Mouse (Mus musculus) heart, adult 10 weeks (tissue): ENCODE measurements around the gene Mfsd7a. TPM values are rescaled to one million over a fixed set of nuclear protein-coding genes. Genes with fewer than 3 reads are reported as not detected.

Source experiments
- polyA plus RNA-seq: library from polyadenylated mRNA; stranded (reverse); fragments of 350-450 nt; fragmentation: Illumina TruSeq; extraction: RNeasy Lipid Tissue Mini Kit (QIAGEN cat#74804); gene quantifications from one replicate; pipeline ENCODE4 v1.2.3, GENCODE M21; 2014; ENCODE audit warnings: low read depth, low replicate concordance

Mfsd7a gene
- polyA plus RNA-seq, result 2.4 TPM

GRCm38 (mm10) chr5:108448785-108449668 lies at the start of gene Mfsd7a:
Mfsd7a (minus strand) TSS chr5:108448891.

DNA sequence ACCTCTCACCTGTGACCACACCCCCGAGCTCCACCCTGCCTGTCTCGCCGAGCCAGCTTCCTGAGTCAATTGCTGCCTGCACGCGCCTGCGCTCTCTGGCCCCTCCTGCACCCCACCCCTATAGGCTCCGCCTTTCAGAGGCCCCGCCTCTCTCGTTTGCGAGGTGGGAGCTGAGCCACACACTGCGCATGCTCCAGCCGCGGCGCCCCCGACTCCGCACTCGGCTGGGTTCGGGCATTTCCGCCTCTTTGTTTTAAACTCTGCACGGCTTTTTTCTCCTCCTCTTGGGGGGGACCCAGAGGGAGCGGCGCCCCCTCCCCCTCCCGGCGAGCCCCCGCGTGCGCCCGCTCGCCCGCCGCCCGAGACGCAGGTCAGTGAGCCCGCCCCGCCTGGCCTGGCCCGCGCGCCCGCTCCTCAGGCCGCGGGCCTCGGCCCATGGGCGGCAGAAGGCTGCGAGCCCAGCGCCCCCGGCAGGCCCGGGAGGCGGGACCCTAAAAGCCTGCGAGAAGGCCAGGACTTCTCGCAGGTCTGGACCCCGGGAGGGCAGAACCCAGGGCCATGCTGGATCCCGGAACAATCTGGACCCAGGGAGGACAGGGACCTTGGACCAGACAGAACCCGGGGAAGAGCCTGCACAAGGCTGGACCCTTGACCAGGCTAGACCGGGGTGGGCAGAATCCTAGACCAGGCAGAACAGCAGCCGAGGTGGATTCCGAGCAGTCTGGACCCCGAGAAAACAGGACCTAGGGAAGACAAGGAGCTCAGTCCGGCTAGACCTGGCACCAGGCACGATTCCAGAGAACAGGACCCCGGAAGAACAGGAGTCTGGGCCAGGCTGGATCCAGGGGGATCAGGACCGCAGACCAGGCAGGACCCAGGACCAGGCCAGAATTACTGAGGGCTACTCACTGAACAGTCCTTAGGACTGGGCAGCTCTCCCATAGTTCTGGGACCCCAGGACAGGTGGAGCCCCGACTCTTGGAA lies 12.7 kb upstream of the Mfsd7a start, which contains the start of gene Pcgf3:
TSS of gene Pcgf3 (plus strand) at position 151 of the 984 bp plus-strand sequence.

GRCm38 (mm10) chr5:108433804-108434587 lies 14.7 kb downstream of the Mfsd7a start, which contains the start of gene Atp5k:
Atp5k (minus strand) TSS chr5:108434448.

Other genes starting within 250 kb of the Mfsd7a start
- 21.7 TPM for gene Dr1, start 180.0 kb downstream of the Mfsd7a start, polyA plus RNA-seq
- 11.7 TPM for gene Pigg, start 136.3 kb downstream of the Mfsd7a start, polyA plus RNA-seq
- 1.2 TPM for gene Gm42517, start 81.0 kb downstream of the Mfsd7a start, polyA plus RNA-seq
- not detected for gene Pde6b, start 60.5 kb downstream of the Mfsd7a start, polyA plus RNA-seq
- 3,167 TPM for gene Atp5k, start 14.4 kb downstream of the Mfsd7a start, polyA plus RNA-seq
- 11.9 TPM for gene Pcgf3, start 12.3 kb upstream of the Mfsd7a start, polyA plus RNA-seq
- gene Cplx1, start 101.1 kb upstream of the Mfsd7a start, polyA plus RNA-seq, result 0.60 TPM
- gene Gak, start 180.9 kb upstream of the Mfsd7a start, polyA plus RNA-seq, result 22.1 TPM
- gene Tmem175, start 180.9 kb upstream of the Mfsd7a start, polyA plus RNA-seq, result 12.9 TPM
- gene Idua, start 211.4 kb upstream of the Mfsd7a start, polyA plus RNA-seq, result 29.6 TPM
- gene Dgkq, start 220.8 kb upstream of the Mfsd7a start, polyA plus RNA-seq, result 11.9 TPM
- not detected for gene Slc26a1, start 226.7 kb upstream of the Mfsd7a start, polyA plus RNA-seq
- gene Fgfrl1, start 243.5 kb upstream of the Mfsd7a start, polyA plus RNA-seq, result 18.0 TPM